Mouse (Mus musculus) embryonic facial prominence, embryonic 10.5 days (tissue): ENCODE measurements around the gene Zfp655. TPM values are rescaled to one million over a fixed set of nuclear protein-coding genes. Genes with fewer than 3 reads are reported as not detected.

ENCODE experiments used
- polyA plus RNA-seq: library from polyadenylated mRNA; unstranded; fragments of >200 nt; fragmentation: Nextera tagmentation; extraction: Ambion mirVana; gene quantifications from 2 replicates; pipeline ENCODE4 v1.2.1, GENCODE M21; 2016

Zfp655 gene
- polyA plus RNA-seq, 1 experiment from 2014 or later: 31.4 TPM

Other genes with a start within 250 kb of the Zfp655 start
- gene Gm4871, start 199.0 kb upstream of the Zfp655 start, polyA plus RNA-seq: not detected in 2 replicates
- not detected in 2 replicates for gene 1700018F24Rik, start 188.7 kb upstream of the Zfp655 start, polyA plus RNA-seq
- gene Arpc1a, start 147.9 kb upstream of the Zfp655 start, polyA plus RNA-seq: 122 and 129 TPM in 2 replicates
- 0.06 TPM in 1 of 2 replicates, not detected in the other for gene Kpna7, start 147.7 kb upstream of the Zfp655 start, polyA plus RNA-seq
- gene Arpc1b, start 117.5 kb upstream of the Zfp655 start, polyA plus RNA-seq: 95.4 and 97.9 TPM in 2 replicates
- gene Pdap1, start 91.5 kb upstream of the Zfp655 start, polyA plus RNA-seq: 144 and 151 TPM in 2 replicates
- gene Bud31, start 91.4 kb upstream of the Zfp655 start, polyA plus RNA-seq: 249 and 250 TPM in 2 replicates
- 17.6 and 18.9 TPM in 2 replicates for gene Ptcd1, start 64.6 kb upstream of the Zfp655 start, polyA plus RNA-seq
- 87.0 and 91.9 TPM in 2 replicates for gene Cpsf4, start 64.5 kb upstream of the Zfp655 start, polyA plus RNA-seq
- gene Atp5j2, start 39.7 kb upstream of the Zfp655 start, polyA plus RNA-seq: 523 and 540 TPM in 2 replicates
- gene Zkscan14, start 29.8 kb upstream of the Zfp655 start, polyA plus RNA-seq: 7.1 and 9.0 TPM in 2 replicates
- gene Zkscan5, start 27.2 kb upstream of the Zfp655 start, polyA plus RNA-seq: 17.8 and 19.5 TPM in 2 replicates
- 0.45 and 0.83 TPM in 2 replicates for gene Zscan25, start 48.8 kb downstream of the Zfp655 start, polyA plus RNA-seq
- gene Cyp3a57, start 113.6 kb downstream of the Zfp655 start, polyA plus RNA-seq: not detected in 2 replicates
- gene Cyp3a16, start 238.0 kb downstream of the Zfp655 start, polyA plus RNA-seq: not detected in 2 replicates